Mouse (Mus musculus) urinary bladder, postnatal 25 days (tissue): Measurements from ENCODE around the gene Eps8l2.

Experiments
- DNase-seq: peaks from one replicate; pipeline ENCODE4 v3.0.0; 2022; ENCODE audit warnings: low spot score

The Eps8l2 gene

GRCm38 (mm10) chr7:141364349-141365048 is 25.8 kb downstream of the Eps8l2 start:
- no peak for DNase-seq

GRCm38 (mm10) chr7:141365049-141365445 is 26.4 kb downstream of the Eps8l2 start:
- DNase-seq, result no peak

GRCm38 (mm10) chr7:141367358-141367757 is 28.7 kb downstream of the Eps8l2 start:
- DNase-seq, result no peak

GRCm38 (mm10) chr7:141369918-141370317 is 31.2 kb downstream of the Eps8l2 start:
- no peak for DNase-seq

GRCm38 (mm10) chr7:141371942-141372595 is 33.4 kb downstream of the Eps8l2 start:
- DNase-seq, result no peak

- DNase-seq, result no peak
Measured at GRCm38 (mm10) chr7:141373611-141374010, 34.9 kb downstream of the Eps8l2 start.

GRCm38 (mm10) chr7:141374399-141374798 is 35.7 kb downstream of the Eps8l2 start:
- DNase-seq, result no peak

GRCm38 (mm10) chr7:141379584-141379983 is 40.9 kb downstream of the Eps8l2 start:
- DNase-seq, result no peak

- no peak for DNase-seq
Measured at GRCm38 (mm10) chr7:141381068-141381835, 42.6 kb downstream of the Eps8l2 start.

GRCm38 (mm10) chr7:141387807-141388486 is 49.3 kb downstream of the Eps8l2 start:
- no peak for DNase-seq

GRCm38 (mm10) chr7:141388487-141389109 is 49.9 kb downstream of the Eps8l2 start:
- no peak for DNase-seq

- no peak for DNase-seq
Measured at GRCm38 (mm10) chr7:141390326-141391259, 51.9 kb downstream of the Eps8l2 start.

- peak; percentile 95 for DNase-seq
Measured at GRCm38 (mm10) chr7:141391625-141392551, 53.2 kb downstream of the Eps8l2 start, which contains the start of gene Taldo1. Gene Taldo1 (plus strand): TSS chr7:141392199.

GRCm38 (mm10) chr7:141392552-141393222 is 54.0 kb downstream of the Eps8l2 start:
- DNase-seq, result no peak

GRCm38 (mm10) chr7:141394158-141394557 is 55.5 kb downstream of the Eps8l2 start:
- no peak for DNase-seq

GRCm38 (mm10) chr7:141394771-141395170 is 56.1 kb downstream of the Eps8l2 start:
- DNase-seq, result peak; percentile 60

GRCm38 (mm10) chr7:141395348-141395747 is 56.7 kb downstream of the Eps8l2 start:
- DNase-seq, result no peak

- DNase-seq, result peak; percentile 50
Measured at GRCm38 (mm10) chr7:141403305-141403704, 64.6 kb downstream of the Eps8l2 start.

GRCm38 (mm10) chr7:141405466-141405865 is 66.8 kb downstream of the Eps8l2 start:
- DNase-seq, result no peak
